Mouse (Mus musculus): ENCODE results near the gene Ccdc93.

Ccdc93 gene

GRCm38 (mm10) chr1:121448166-121448565, 17.3 kb downstream of the Ccdc93 start:
- no peak for DNase-seq

DNA sequence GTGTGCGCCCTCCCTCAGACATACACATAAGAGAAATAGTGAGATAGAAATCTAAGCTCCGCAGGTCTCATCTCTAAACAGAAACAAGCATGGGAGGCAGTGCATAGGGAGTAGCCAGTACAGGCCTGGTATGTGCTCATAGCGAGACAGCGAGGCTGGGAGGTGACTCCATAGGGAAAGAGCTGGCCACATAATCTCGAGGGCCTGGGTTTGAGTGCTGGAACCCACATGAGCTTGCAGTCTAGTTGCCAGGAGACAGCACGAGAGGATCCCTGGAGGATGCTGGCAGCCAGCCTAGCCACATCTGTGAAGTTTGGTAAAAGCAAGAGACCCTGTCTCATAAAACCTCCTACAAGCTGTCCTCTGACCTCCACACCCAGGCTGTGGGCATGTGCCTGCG, 20.2 kb downstream of the Ccdc93 start:
- no peak for DNase-seq

- DNase-seq, result no peak
Measured at GRCm38 (mm10) chr1:121452498-121452897, 21.6 kb downstream of the Ccdc93 start.

GRCm38 (mm10) chr1:121453053-121453452, 22.2 kb downstream of the Ccdc93 start:
- DNase-seq, result no peak

- DNase-seq, result no peak
Measured at GRCm38 (mm10) chr1:121454951-121455350, 24.1 kb downstream of the Ccdc93 start.

GRCm38 (mm10) chr1:121460077-121460476, 29.2 kb downstream of the Ccdc93 start:
- no peak for DNase-seq

GRCm38 (mm10) chr1:121461895-121462294, 31.0 kb downstream of the Ccdc93 start:
- DNase-seq, result no peak

GRCm38 (mm10) chr1:121462643-121463042, 31.8 kb downstream of the Ccdc93 start:
- DNase-seq, result no peak

- no peak for DNase-seq
Measured at GRCm38 (mm10) chr1:121463806-121464205, 33.0 kb downstream of the Ccdc93 start.

DNA sequence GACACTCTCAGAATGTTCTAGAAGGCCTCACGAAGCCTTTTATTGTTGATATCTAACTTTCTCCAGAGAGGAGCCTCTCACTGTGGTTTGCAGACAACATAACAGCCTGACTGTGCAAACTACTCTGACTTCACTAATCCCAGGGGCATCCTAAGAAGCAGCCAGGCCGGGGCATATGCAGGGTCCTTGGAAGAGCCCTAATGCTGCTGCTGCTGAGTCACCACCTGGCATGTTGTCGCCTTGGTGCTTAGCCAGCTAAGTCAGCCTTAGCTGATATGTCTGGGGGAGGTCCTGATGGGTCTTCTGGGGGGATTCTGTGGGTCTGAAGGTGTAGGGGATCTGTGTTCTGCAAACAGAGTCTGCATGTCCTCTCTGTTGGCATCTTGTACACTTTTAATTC, 35.4 kb downstream of the Ccdc93 start:
- no peak for DNase-seq

GRCm38 (mm10) chr1:121468271-121468670, 37.4 kb downstream of the Ccdc93 start:
- DNase-seq, result peak; percentile 86

DNA sequence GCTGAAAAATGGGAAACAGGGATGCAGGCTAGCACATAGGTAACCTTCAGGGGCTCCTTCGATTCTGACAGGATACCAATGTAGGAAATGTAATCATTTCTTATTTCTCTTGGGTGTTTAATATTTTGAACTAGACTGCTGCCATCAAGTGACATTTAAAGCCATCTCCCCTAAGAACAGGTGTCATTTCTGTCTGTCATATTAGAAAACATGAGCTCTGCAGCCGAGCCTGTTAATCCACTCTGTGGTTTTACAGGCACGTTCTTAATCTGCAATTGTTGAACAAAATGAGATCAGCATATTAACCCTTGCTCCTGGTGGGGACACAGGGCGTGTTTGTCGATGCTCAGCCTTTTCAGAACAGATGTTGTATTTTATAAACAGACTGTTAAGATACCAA, 40.7 kb downstream of the Ccdc93 start:
- DNase-seq, result no peak

- DNase-seq, result no peak
Measured at GRCm38 (mm10) chr1:121477716-121478115, 46.9 kb downstream of the Ccdc93 start.

DNA sequence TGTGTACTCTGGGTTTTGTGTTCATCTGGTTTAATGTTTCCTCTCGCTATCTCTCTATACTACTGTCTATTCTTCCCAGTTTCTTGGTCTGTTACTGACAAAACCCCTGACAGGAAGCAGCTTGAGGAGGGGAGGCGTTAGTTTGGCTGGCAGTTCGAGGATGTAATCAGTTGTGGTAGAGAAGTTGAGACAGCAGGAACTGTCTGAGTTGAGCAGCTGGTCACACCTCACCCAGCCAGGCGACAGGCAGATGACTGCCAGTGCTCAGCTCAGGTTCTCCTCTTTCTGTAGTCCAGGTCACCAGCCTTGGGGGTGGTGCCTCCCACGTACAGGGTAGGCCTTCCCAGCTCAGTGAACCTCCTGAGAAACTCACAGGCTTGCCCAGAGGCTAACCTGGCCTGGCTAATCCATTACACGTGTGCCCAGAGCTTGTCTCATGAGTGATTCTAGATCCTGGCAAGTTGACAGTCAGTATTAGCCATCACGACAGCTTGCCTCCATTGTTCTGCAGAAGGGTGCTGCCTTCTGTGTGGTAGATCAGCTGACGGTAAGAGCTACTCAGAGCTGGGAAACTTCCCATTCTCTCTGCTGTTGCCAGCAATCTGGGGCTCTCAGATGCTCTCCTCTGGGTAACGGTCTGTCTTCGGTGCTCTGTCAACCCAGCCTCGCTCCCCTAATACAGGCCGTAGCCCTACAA, 47.6 kb downstream of the Ccdc93 start:
- DNase-seq, result peak; percentile 85

- DNase-seq, result no peak
Measured at GRCm38 (mm10) chr1:121479403-121479802, 48.6 kb downstream of the Ccdc93 start.

DNA sequence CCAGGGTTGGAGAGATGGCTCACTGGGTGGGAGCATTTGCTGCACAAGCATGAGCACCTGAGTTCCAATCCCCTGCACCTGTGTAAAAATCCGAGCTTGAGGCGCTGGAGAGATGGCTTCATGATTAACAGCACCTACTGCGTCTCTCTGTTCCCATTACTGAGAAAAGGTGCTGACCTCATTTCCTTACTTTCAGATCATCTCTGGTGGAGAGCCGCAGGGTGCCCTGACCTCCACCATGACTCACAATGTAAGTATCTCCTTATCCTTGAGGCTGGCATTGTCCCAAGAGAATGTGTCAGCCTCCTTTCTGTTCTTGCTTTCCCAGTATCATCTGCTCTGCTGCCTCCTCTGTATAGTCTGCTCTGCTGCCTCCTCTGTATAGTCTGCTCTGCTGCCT, 52.2 kb downstream of the Ccdc93 start:
- peak; percentile 74 for DNase-seq

DNA sequence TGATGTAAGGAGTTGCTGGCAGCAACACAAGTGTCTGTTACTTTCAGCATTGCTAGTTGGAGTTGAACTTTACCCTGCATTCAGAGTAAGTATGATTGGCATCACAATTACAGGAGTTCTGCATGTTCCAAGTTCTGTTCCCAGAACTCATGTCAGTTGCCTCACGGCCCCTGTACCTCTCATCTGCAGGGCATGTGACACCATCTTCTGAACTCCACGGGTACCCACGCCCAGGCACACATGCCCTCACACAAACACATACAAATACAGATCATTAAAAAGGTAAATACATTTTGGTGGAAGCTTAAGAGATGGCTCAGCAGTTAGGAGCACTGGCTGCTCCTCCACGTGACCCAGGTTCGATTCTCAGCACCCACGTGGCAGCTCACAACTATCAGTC, 56.0 kb downstream of the Ccdc93 start:
- DNase-seq, result peak; percentile 76

DNA sequence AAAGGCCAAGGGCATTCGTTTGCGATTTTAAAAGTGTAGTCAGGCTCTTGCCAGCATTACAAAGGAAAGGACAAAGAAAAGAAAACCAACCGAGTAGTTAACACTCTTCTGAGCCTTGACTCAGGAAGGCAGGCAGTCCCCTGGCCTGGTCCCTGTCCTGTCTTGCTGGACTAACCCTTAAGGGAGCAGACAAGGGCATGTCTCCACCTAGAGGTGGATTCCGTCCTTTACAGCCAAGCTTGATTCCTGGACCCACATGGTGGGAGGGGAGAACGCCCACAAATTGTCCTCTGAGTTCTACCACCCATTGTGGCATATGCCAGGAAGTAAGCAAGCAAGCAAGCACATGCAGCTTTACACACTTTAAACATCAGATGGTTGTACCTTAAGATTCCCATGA, 59.4 kb downstream of the Ccdc93 start:
- DNase-seq, result no peak

- no peak for DNase-seq
Measured at GRCm38 (mm10) chr1:121497093-121497492, 66.2 kb downstream of the Ccdc93 start.

DNA sequence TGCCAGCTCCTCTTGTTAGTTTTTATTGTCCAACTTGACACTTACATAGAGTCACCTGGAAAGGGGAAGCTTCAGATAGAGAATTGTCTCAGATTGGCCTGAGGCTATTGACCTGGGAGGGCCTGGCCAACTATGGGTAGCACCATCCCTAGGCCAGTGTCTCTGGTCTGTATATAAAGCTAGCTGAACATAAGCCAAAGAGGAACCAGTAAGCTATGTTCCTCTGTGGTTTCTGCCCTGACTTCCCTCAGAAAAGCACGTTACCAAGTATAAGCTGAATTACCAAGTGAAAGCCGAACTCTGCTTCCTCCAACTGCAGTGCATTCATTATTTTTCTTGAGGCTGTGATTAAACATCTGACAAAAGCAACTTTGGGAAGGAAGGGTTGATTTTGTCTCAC, 77.9 kb downstream of the Ccdc93 start:
- DNase-seq, result no peak

DNA sequence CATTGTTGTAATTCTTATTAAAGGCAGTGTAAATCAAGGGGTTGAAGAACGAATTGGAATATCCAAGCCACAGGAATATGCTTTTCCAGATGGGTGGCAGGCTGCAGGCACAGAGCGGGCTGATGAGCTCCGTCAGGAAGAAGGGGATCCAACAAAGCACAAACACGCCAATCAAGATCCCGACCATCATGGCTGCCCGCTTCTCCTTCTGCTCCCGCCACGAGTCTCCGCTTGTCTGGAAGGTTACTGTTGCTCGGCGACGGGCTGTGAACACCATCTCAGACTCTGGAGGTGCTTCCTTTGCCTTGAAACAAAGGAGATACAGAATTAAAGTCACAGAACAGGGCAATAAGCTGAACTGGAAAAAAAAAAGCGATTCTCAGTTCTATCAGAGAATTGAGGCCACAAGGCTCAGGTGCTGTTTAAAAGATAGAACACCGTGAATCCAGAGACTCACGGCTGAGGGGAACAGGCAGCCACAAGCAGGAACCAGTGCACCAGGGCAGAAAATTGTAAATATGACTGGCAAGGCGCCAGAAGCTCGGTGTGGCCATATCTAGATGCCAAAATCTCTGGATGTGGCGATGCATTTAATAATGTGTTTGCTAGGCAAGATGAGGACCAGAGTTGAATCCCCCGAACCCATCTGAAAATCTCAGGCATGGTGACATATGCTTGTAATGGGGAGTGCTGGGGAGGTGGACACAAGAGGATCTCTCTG, 79.7 kb downstream of the Ccdc93 start:
- no peak for DNase-seq

- no peak for DNase-seq
Measured at GRCm38 (mm10) chr1:121511186-121511585, 80.3 kb downstream of the Ccdc93 start.

GRCm38 (mm10) chr1:121511966-121512365, 81.1 kb downstream of the Ccdc93 start:
- no peak for DNase-seq

GRCm38 (mm10) chr1:121518609-121519008, 87.8 kb downstream of the Ccdc93 start:
- DNase-seq, result no peak

- no peak for DNase-seq
Measured at GRCm38 (mm10) chr1:121527061-121527460, 96.2 kb downstream of the Ccdc93 start.

Measured in heart, adult 11 months (tissue).